24 mouse cellular contexts compared by ENCODE assay signal in genomic region chr3:28004321-28004720, GRCm38 (mm10).
DNase-seq lines count a peak whose midpoint lies in the region; ATAC-seq and TF ChIP-seq lines count a peak whose summit lies in the region.
"Had no signal": no experiment of that assay in that cellular context is flagged by ENCODE, and none has a peak within 500 bp of the region (broad histone marks: within the 10 kb centered on the region; RNA-seq: fewer than 3 reads in every experiment).

No protein-coding gene starts in this region.

- no peak for TF ChIP-seq EP300 in stomach, postnatal 0 days (optimal IDR thresholded peaks at IDR 0.05)

- H3K4me1 ChIP-seq in kidney, adult 2 months (ENCODE audit: control insufficient read depth, insufficient read depth, low read length) = no peaks in the 10 kb centered on the region
- H3K4me1 ChIP-seq in stomach, postnatal 0 days (replicated peaks; ENCODE audit: control insufficient read depth, insufficient read depth) = no peaks in the 10 kb centered on the region
- H3K4me1 ChIP-seq: embryonic facial prominence, embryonic 13.5 days; embryonic facial prominence, embryonic 15.5 days; forebrain, embryonic 10.5 days; forebrain, embryonic 13.5 days; forebrain, embryonic 15.5 days had no signal

- H3K4me2 ChIP-seq in stomach, postnatal 0 days (replicated peaks; ENCODE audit: low read depth) = no peak overlapping the region
- H3K4me2 ChIP-seq: embryonic facial prominence, embryonic 13.5 days; embryonic facial prominence, embryonic 15.5 days; forebrain, embryonic 13.5 days; forebrain, embryonic 15.5 days had no signal

- no peak overlapping the region for H3K9ac ChIP-seq in stomach, postnatal 0 days (ENCODE audit: low read length)
- H3K9ac ChIP-seq: embryonic facial prominence, embryonic 13.5 days; embryonic facial prominence, embryonic 15.5 days; forebrain, embryonic 13.5 days; forebrain, embryonic 15.5 days had no signal

- H3K4me3 ChIP-seq in kidney, adult 2 months (ENCODE audit: insufficient read depth, low read depth, low read length) = no peak overlapping the region
- H3K4me3 ChIP-seq in stomach, postnatal 0 days (ENCODE audit: low read depth, low read length) = no peak overlapping the region
- H3K4me3 ChIP-seq: embryonic facial prominence, embryonic 13.5 days; embryonic facial prominence, embryonic 15.5 days; erythroblast, embryonic 14.5 days; forebrain, embryonic 10.5 days; forebrain, embryonic 13.5 days; forebrain, embryonic 15.5 days had no signal

- no peak overlapping the region for H3K27ac ChIP-seq in kidney, adult 2 months (ENCODE audit: insufficient read depth, low read depth, low read length)
- no peak overlapping the region for H3K27ac ChIP-seq in stomach, postnatal 0 days (replicated peaks)
- H3K27ac ChIP-seq: embryonic facial prominence, embryonic 13.5 days; embryonic facial prominence, embryonic 15.5 days; forebrain, embryonic 10.5 days; forebrain, embryonic 13.5 days; forebrain, embryonic 15.5 days had no signal

- H3K27me3 ChIP-seq in kidney, adult 2 months (replicated peaks; ENCODE audit: control insufficient read depth, insufficient read depth, low read length) = no peaks in the 10 kb centered on the region
- no peaks in the 10 kb centered on the region for H3K27me3 ChIP-seq in stomach, postnatal 0 days (ENCODE audit: control insufficient read depth, insufficient read depth, low read length)
- H3K27me3 ChIP-seq: embryonic facial prominence, embryonic 13.5 days; embryonic facial prominence, embryonic 15.5 days; forebrain, embryonic 13.5 days; forebrain, embryonic 15.5 days had no signal

- no peak for TF ChIP-seq POLR2A in kidney, adult 2 months (IDR thresholded peaks at IDR 0.05; ENCODE audit: low read depth, low read length)

- no peaks in the 10 kb centered on the region for H3K9me3 ChIP-seq in stomach, postnatal 0 days (ENCODE audit: control insufficient read depth, low read length)
- H3K9me3 ChIP-seq: embryonic facial prominence, embryonic 13.5 days; embryonic facial prominence, embryonic 15.5 days; forebrain, embryonic 10.5 days; forebrain, embryonic 13.5 days; forebrain, embryonic 15.5 days had no signal

- no peak for ATAC-seq in stomach, postnatal 0 days (ENCODE audit: low FRiP score, low TSS enrichment)
- ATAC-seq: forebrain, embryonic 13.5 days; forebrain, embryonic 15.5 days had no signal

- WGBS in kidney, adult 2 months = 45% methylated on average over 6 of the region's 6 CpGs
- WGBS in stomach, postnatal 0 days = 81% methylated on average over 6 of the region's 6 CpGs

- DNase-seq in heart, adult 11 months = peak; percentile 84
- DNase-seq in heart, adult 8-10 months (ENCODE audit: low spot score) = no peak
- DNase-seq in kidney, adult 2 months = peak; percentile 61
- DNase-seq in kidney, postnatal 10 days = no peak
- DNase-seq in kidney, postnatal 25 days = peak; percentile 17 to 56
- no peak for DNase-seq in kidney, postnatal 14 days
- DNase-seq in stomach, postnatal 0 days (ENCODE audit: low spot score) = peak; percentile 5
- DNase-seq in spleen, adult 12 weeks (ENCODE audit: low spot score) = no peak
- DNase-seq: adrenal gland, adult 2 months; adrenal gland, postnatal 10 days; adrenal gland, postnatal 25 days; cerebellum, adult 11 months; cerebellum, adult 18-20 months; cerebellum, adult 8-10 months; cerebellum, adult 9-11 months; cerebellum, postnatal 14 days; cerebellum, postnatal 36 days; embryo, embryonic 11 days had no signal

- no peaks in the 10 kb centered on the region for H3K36me3 ChIP-seq in kidney, adult 2 months (ENCODE audit: control insufficient read depth, insufficient read depth, low read length)
- no peaks in the 10 kb centered on the region for H3K36me3 ChIP-seq in stomach, postnatal 0 days (ENCODE audit: control insufficient read depth, insufficient read depth, low read length)
- H3K36me3 ChIP-seq: embryonic facial prominence, embryonic 13.5 days; embryonic facial prominence, embryonic 15.5 days; forebrain, embryonic 10.5 days; forebrain, embryonic 15.5 days had no signal

- TF ChIP-seq CTCF in kidney, adult 2 months (conservative IDR thresholded peaks at IDR 0.05; ENCODE audit: insufficient read depth, insufficient read length, low read depth, low read length) = no peak
- no peak for TF ChIP-seq CTCF in stomach, postnatal 0 days (IDR thresholded peaks at IDR 0.05; ENCODE audit: low read depth)

Comparison
In these comparisons a context has a peak if more than half of its experiments do, and no peak if none do; other contexts are left out.
1. DNase-seq: peak in heart, adult 11 months (single experiment), kidney, adult 2 months (single experiment), kidney, postnatal 25 days (2 of 2) and stomach, postnatal 0 days (single experiment); none in heart, adult 8-10 months (single experiment), kidney, postnatal 10 days (single experiment), kidney, postnatal 14 days (single experiment) and spleen, adult 12 weeks (single experiment).